Mouse (Mus musculus) liver, embryonic 11.5 days (tissue): Measurements from ENCODE around the gene Myh14. TPM values are rescaled to one million over a fixed set of nuclear protein-coding genes. Genes with fewer than 3 reads are reported as not detected.

Source experiments
- ATAC-seq: fragments of 200-750 bp; cut with Nextera tagmentation; replicated peaks from 2 replicates; pipeline ENCODE4 v1.8.0; 2017; ENCODE audit warnings: moderate number of reproducible peaks, mild to moderate bottlenecking, moderate TSS enrichment, moderate library complexity; ENCODE audit not compliant: low FRiP score
- DNase-seq: peaks from one replicate; pipeline ENCODE4 v3.0.0-alpha.2; 2017; ENCODE audit warnings: low spot score
- H3K27ac ChIP-seq: fragments of 300-500 bp; sonication (generic); 2 replicates; pipeline ENCODE4 v1.5.1; 2014; ENCODE audit warnings: mild to moderate bottlenecking, low read depth, low read length, control low read depth
- H3K27me3 ChIP-seq: fragments of 300-500 bp; sonication (generic); replicated peaks from 2 replicates; pipeline ENCODE4 v1.6.1; 2014; ENCODE audit warnings: low read length, mixed read lengths; ENCODE audit not compliant: control insufficient read depth, insufficient read depth
- H3K36me3 ChIP-seq: fragments of 300-500 bp; sonication (generic); 2 replicates; pipeline ENCODE4 v1.6.1; 2014; ENCODE audit warnings: mild to moderate bottlenecking, low read length, moderate library complexity, mixed read lengths; ENCODE audit not compliant: control insufficient read depth, insufficient read depth
- H3K4me1 ChIP-seq: fragments of 300-500 bp; sonication (generic); replicated peaks from 2 replicates; pipeline ENCODE4 v1.6.1; 2014; ENCODE audit warnings: low read length, mixed read lengths; ENCODE audit not compliant: control insufficient read depth, insufficient read depth
- H3K4me2 ChIP-seq: fragments of 300-500 bp; sonication (generic); 2 replicates; pipeline ENCODE4 v1.6.1; 2014; ENCODE audit warnings: mild to moderate bottlenecking, control low read depth, moderate library complexity
- H3K4me3 ChIP-seq: fragments of 300-500 bp; sonication (generic); 2 replicates; pipeline ENCODE4 v1.5.1; 2014; ENCODE audit warnings: low read depth, low read length, control low read depth
- H3K9ac ChIP-seq: fragments of 300-500 bp; sonication (generic); 2 replicates; pipeline ENCODE4 v1.6.1; 2014; ENCODE audit warnings: low read depth, low read length, control low read depth
- H3K9me3 ChIP-seq: fragments of 300-500 bp; sonication (generic); 2 replicates; pipeline ENCODE4 v1.6.1; 2016; ENCODE audit warnings: low read length, inconsistent platforms, mixed read lengths; ENCODE audit not compliant: control insufficient read depth
- WGBS: fragments of 180-500 bp; shearing (Covaris S2); extraction: QIAGEN DNeasy Blood & Tissue Kit; methylation state at CpG from one replicate; pipeline ENCODE4 v1.1.7; 2014; 5-methylcytosine and 5-hydroxymethylcytosine counted together
- polyA plus RNA-seq: library from polyadenylated mRNA; unstranded; fragments of >200 nt; fragmentation: Nextera tagmentation; extraction: Ambion mirVana; gene quantifications from 2 replicates; pipeline ENCODE4 v1.2.1, GENCODE M21; 2014

Gene Myh14
- polyA plus RNA-seq, 1 experiment from 2014 or later: 0.66 TPM

GRCm38 (mm10) chr7:44570989-44571388 lies 99.7 kb downstream of the Myh14 start:
- H3K9ac ChIP-seq: no peak overlapping the region
- ATAC-seq: no peak
- WGBS: 72% methylated on average over 6 of the region's 6 CpGs

GRCm38 (mm10) chr7:44568803-44569202 lies 101.8 kb downstream of the Myh14 start:
- Histone ChIP-seq H3K4me1 (no peaks in the 10 kb centered on the region), H3K27me3 (peaks cover 8% of the 10 kb centered on the region; the same call in 1 of the 2 replicates), H3K9me3 (no peaks in the 10 kb centered on the region), H3K4me2 (no peak overlapping the region), H3K9ac (no peak overlapping the region), H3K4me3 (no peak overlapping the region), H3K27ac (no peak overlapping the region), H3K36me3 (no peaks in the 10 kb centered on the region)
- DNase-seq (no peak), ATAC-seq (no peak)
- 63% methylated on average over 9 of the region's 9 CpGs for WGBS

More at GRCm38 (mm10) chr7:44570989-44571388, 99.7 kb downstream of the Myh14 start:
- Histone ChIP-seq H3K27ac (no peak overlapping the region), H3K27me3 (peaks cover 8% of the 10 kb centered on the region; the same call in 1 of the 2 replicates), H3K4me2 (no peak overlapping the region), H3K36me3 (no peaks in the 10 kb centered on the region), H3K9me3 (no peaks in the 10 kb centered on the region), H3K4me1 (no peaks in the 10 kb centered on the region), H3K4me3 (no peak overlapping the region)
- no peak for DNase-seq

GRCm38 (mm10) chr7:44565414-44565813 lies 105.2 kb downstream of the Myh14 start:
- no peak overlapping the region for H3K27ac ChIP-seq
- DNase-seq (no peak), ATAC-seq (no peak)
- no peaks in the 10 kb centered on the region for H3K4me1 ChIP-seq
- H3K4me3 ChIP-seq: no peak overlapping the region
- H3K27me3 ChIP-seq: peaks cover 2% of the 10 kb centered on the region; the same call in 1 of the 2 replicates
- H3K4me2 ChIP-seq: no peak overlapping the region
- no peak overlapping the region for H3K9ac ChIP-seq
- WGBS: 58% methylated on average over 6 of the region's 6 CpGs
- H3K9me3 ChIP-seq: no peaks in the 10 kb centered on the region
- H3K36me3 ChIP-seq: no peaks in the 10 kb centered on the region

- no peak overlapping the region for H3K9ac ChIP-seq
- H3K27ac ChIP-seq: no peak overlapping the region
- H3K4me2 ChIP-seq: no peak overlapping the region
- no peaks in the 10 kb centered on the region for H3K9me3 ChIP-seq
- peaks cover 2% of the 10 kb centered on the region; the same call in 1 of the 2 replicates for H3K27me3 ChIP-seq
- H3K4me3 ChIP-seq: no peak overlapping the region
- no peaks in the 10 kb centered on the region for H3K36me3 ChIP-seq
- DNase-seq: no peak
- no peak for ATAC-seq
- H3K4me1 ChIP-seq: no peaks in the 10 kb centered on the region
- WGBS: 77% methylated on average over 10 of the region's 10 CpGs
Measured at GRCm38 (mm10) chr7:44564486-44564885, 106.2 kb downstream of the Myh14 start.

- Histone ChIP-seq H3K4me3 (no peak overlapping the region), H3K4me2 (no peak overlapping the region), H3K9ac (no peak overlapping the region), H3K36me3 (no peaks in the 10 kb centered on the region), H3K27me3 (no peaks in the 10 kb centered on the region; the same call in 1 of the 2 replicates), H3K9me3 (no peaks in the 10 kb centered on the region), H3K4me1 (no peaks in the 10 kb centered on the region), H3K27ac (no peak overlapping the region)
- WGBS: 38% methylated on average over 8 of the region's 8 CpGs
- ATAC-seq (no peak), DNase-seq (no peak)
Measured at GRCm38 (mm10) chr7:44563284-44563683, 107.4 kb downstream of the Myh14 start.

DNA sequence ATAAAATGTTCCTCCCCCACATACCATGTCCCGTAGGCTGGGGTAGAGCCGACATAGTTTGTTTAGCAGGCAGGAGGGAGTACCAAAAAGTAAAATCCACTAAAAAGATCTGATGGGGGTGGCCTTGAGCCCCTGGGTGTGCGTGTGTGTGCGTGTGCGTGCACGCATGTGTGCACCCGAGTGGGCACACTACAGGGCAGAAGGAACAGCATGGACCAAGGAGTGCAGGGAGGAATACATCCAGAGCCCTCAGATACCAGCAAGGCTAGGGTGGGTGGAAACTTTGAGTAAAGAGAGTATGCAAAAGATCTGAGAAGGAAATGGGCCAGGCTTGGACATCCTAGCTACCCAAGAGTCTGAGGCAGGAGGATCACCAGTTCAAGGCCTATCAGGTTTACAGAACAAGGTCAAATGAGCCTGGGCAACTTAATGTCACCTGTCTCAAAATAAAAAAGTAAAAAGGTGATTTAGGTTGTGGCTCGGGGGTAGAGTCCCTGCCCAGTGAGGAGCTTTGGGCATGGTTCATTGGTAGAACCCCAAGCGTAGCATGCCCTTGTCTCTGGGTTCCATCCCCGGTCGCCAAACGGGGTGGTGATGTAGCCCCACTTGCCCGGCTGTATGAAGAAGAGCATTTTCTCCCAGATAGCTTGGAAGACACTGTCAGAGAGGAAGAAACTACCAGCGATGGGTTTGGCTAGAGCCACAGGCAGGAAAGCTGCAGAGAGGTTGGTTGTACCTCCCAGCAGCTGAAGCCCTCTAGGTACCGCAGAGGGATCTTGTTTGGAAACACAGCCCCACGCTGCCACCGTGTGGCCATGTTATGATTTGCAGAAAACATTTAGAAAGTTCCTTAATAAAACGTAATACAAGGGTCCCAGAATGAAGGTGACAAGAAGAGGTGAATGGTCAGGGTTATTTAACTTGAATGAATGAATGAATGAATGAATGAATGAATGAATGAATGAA lies 109.9 kb downstream of the Myh14 start:
- Histone ChIP-seq H3K4me3 (no peak overlapping the region), H3K4me2 (no peak overlapping the region), H3K36me3 (no peaks in the 10 kb centered on the region), H3K4me1 (0 out of 2 replicates have a peak, but pooled peaks cover 4% of the 10 kb centered on the region), H3K9ac (no peak overlapping the region), H3K9me3 (no peaks in the 10 kb centered on the region), H3K27ac (no peak overlapping the region), H3K27me3 (no peaks in the 10 kb centered on the region)
- ATAC-seq (no peak), DNase-seq (peak; percentile 58)
- 54% methylated on average over 18 of the region's 18 CpGs for WGBS

GRCm38 (mm10) chr7:44557629-44558028 lies 113.0 kb downstream of the Myh14 start:
- Histone ChIP-seq H3K4me1 (peaks cover 11% of the 10 kb centered on the region; the same call in 1 of the 2 replicates), H3K9me3 (no peaks in the 10 kb centered on the region), H3K36me3 (no peaks in the 10 kb centered on the region), H3K27ac (no peak overlapping the region), H3K4me3 (no peak overlapping the region), H3K27me3 (no peaks in the 10 kb centered on the region), H3K9ac (no peak overlapping the region), H3K4me2 (no peak overlapping the region)
- DNase-seq (no peak), ATAC-seq (no peak)
- WGBS: 67% methylated on average over 2 of the region's 2 CpGs
